Mouse (Mus musculus) kidney, postnatal 4 days (tissue): ENCODE data around the gene Dyrk1a.
A peak's percentile ranks its signal among the peaks of the same experiment; 100 is the strongest.

Source experiments
- DNase-seq, 2 experiments: peaks; one replicate each; pipeline ENCODE4 v3.0.0; 2021; ENCODE audit warnings: mixed read lengths in 2 of 2

Dyrk1a gene

GRCm38 (mm10) chr16:94591536-94591935 lies 21.7 kb downstream of the Dyrk1a start:
- no peak for DNase-seq

- no peak for DNase-seq
Measured at GRCm38 (mm10) chr16:94596633-94597032, 26.8 kb downstream of the Dyrk1a start.

GRCm38 (mm10) chr16:94597640-94598039 lies 27.8 kb downstream of the Dyrk1a start:
- no peak for DNase-seq

GRCm38 (mm10) chr16:94599977-94600724 lies 30.3 kb downstream of the Dyrk1a start:
- no peak for DNase-seq

- no peak for DNase-seq
Measured at GRCm38 (mm10) chr16:94601089-94601488, 31.3 kb downstream of the Dyrk1a start.

- peak; percentile 70 to 82 for DNase-seq
Measured at GRCm38 (mm10) chr16:94601540-94601953, 31.7 kb downstream of the Dyrk1a start.

GRCm38 (mm10) chr16:94602188-94602587 lies 32.4 kb downstream of the Dyrk1a start:
- no peak for DNase-seq

GRCm38 (mm10) chr16:94602730-94603129 lies 32.9 kb downstream of the Dyrk1a start:
- no peak for DNase-seq

GRCm38 (mm10) chr16:94606169-94606568 lies 36.4 kb downstream of the Dyrk1a start:
- DNase-seq, result no peak

GRCm38 (mm10) chr16:94607468-94607867 lies 37.7 kb downstream of the Dyrk1a start:
- DNase-seq, result no peak

- DNase-seq, result no peak
Measured at GRCm38 (mm10) chr16:94608706-94609594, 39.1 kb downstream of the Dyrk1a start.

- DNase-seq, result no peak
Measured at GRCm38 (mm10) chr16:94612573-94612972, 42.8 kb downstream of the Dyrk1a start.

GRCm38 (mm10) chr16:94617255-94617654 lies 47.4 kb downstream of the Dyrk1a start:
- no peak for DNase-seq

- DNase-seq, result peak; percentile 69 to 79
Measured at GRCm38 (mm10) chr16:94618543-94618942, 48.7 kb downstream of the Dyrk1a start.

GRCm38 (mm10) chr16:94619301-94619700 lies 49.5 kb downstream of the Dyrk1a start:
- DNase-seq, result no peak

- DNase-seq, result no peak
Measured at GRCm38 (mm10) chr16:94624871-94625270, 55.1 kb downstream of the Dyrk1a start.

- DNase-seq, result no peak
Measured at GRCm38 (mm10) chr16:94625639-94626038, 55.8 kb downstream of the Dyrk1a start.

- DNase-seq, result no peak
Measured at GRCm38 (mm10) chr16:94627736-94628135, 57.9 kb downstream of the Dyrk1a start.

- DNase-seq, result no peak
Measured at GRCm38 (mm10) chr16:94628976-94629729, 59.3 kb downstream of the Dyrk1a start.

GRCm38 (mm10) chr16:94631984-94632383 lies 62.2 kb downstream of the Dyrk1a start:
- DNase-seq, result peak; percentile 54 to 69

GRCm38 (mm10) chr16:94632424-94632963 lies 62.7 kb downstream of the Dyrk1a start:
- no peak for DNase-seq

- no peak for DNase-seq
Measured at GRCm38 (mm10) chr16:94633012-94633411, 63.2 kb downstream of the Dyrk1a start.

GRCm38 (mm10) chr16:94637423-94637822 lies 67.6 kb downstream of the Dyrk1a start:
- DNase-seq, result no peak
